8 mouse cellular contexts compared by ENCODE assay signal in genomic region chr9:66350788-66351430, GRCm38 (mm10). TPM values are rescaled to one million over a fixed set of nuclear protein-coding genes. Genes with fewer than 3 reads are reported as not detected.
A peak's percentile ranks its signal among the peaks of the same experiment; 100 is the strongest.
DNase-seq lines count a peak whose midpoint lies in the region; ATAC-seq lines count a peak whose summit lies in the region.

No protein-coding gene starts in this region.

- DNase-seq in cerebellum, adult 11 months, result peak; percentile 28
- DNase-seq in cerebellum, adult 9-11 months, result no peak
- DNase-seq in retina, embryonic 14.5 days (ENCODE audit: low spot score), result peak; percentile 37
- no peak for DNase-seq in retina, postnatal 1 day
- no peak for DNase-seq in forebrain, embryonic 10.5 days (ENCODE audit: extremely low spot score, low spot score)
- no peak for DNase-seq in T-cell, adult 2 months (ENCODE audit: low spot score)

- no peaks in the 10 kb centered on the region for H3K9me3 ChIP-seq in forebrain, embryonic 10.5 days
- no peaks in the 10 kb centered on the region for H3K9me3 ChIP-seq in kidney, embryonic 14.5 days (ENCODE audit: control insufficient read depth, low read length)
- no peaks in the 10 kb centered on the region for H3K9me3 ChIP-seq in midbrain, embryonic 13.5 days

- H3K9ac ChIP-seq in kidney, embryonic 14.5 days (ENCODE audit: low read depth, low read length), result peak overlapping the region; percentile 94
- peak overlapping the region; percentile 99 for H3K9ac ChIP-seq in midbrain, embryonic 13.5 days (replicated peaks)

- H3K27me3 ChIP-seq in forebrain, embryonic 10.5 days (ENCODE audit: poor library complexity, severe bottlenecking), result no peaks in the 10 kb centered on the region
- H3K27me3 ChIP-seq in kidney, embryonic 14.5 days (ENCODE audit: control insufficient read depth, insufficient read depth, low read length), result no peaks in the 10 kb centered on the region
- no peaks in the 10 kb centered on the region for H3K27me3 ChIP-seq in midbrain, embryonic 13.5 days

- ATAC-seq in kidney, embryonic 14.5 days (ENCODE audit: low FRiP score, low TSS enrichment), result peak; percentile 77
- ATAC-seq in midbrain, embryonic 13.5 days, result peak; percentile 64

- 2% methylated on average over 32 of the region's 32 CpGs for WGBS in forebrain, embryonic 10.5 days
- under 1% methylated on average over 32 of the region's 32 CpGs for WGBS in kidney, embryonic 14.5 days
- WGBS in midbrain, embryonic 13.5 days, result under 1% methylated on average over 32 of the region's 32 CpGs

- peak overlapping the region; percentile 98 for H3K27ac ChIP-seq in forebrain, embryonic 10.5 days
- H3K27ac ChIP-seq in kidney, embryonic 14.5 days (ENCODE audit: low read depth, low read length), result peak overlapping the region; percentile 90
- H3K27ac ChIP-seq in midbrain, embryonic 13.5 days, result peak overlapping the region; percentile 98

- H3K4me1 ChIP-seq in forebrain, embryonic 10.5 days, result peaks cover 34% of the 10 kb centered on the region
- H3K4me1 ChIP-seq in kidney, embryonic 14.5 days (ENCODE audit: control insufficient read depth, insufficient read depth, low read length), result peaks cover 3% of the 10 kb centered on the region; the same call in 1 of the 2 replicates
- H3K4me1 ChIP-seq in midbrain, embryonic 13.5 days (replicated peaks), result peaks cover 25% of the 10 kb centered on the region

- peak overlapping the region; percentile 99 for H3K4me3 ChIP-seq in forebrain, embryonic 10.5 days
- peak overlapping the region; percentile 91 for H3K4me3 ChIP-seq in kidney, embryonic 14.5 days (ENCODE audit: low read length)
- H3K4me3 ChIP-seq in midbrain, embryonic 13.5 days (replicated peaks), result peak overlapping the region; percentile 96

- peaks cover 3% of the 10 kb centered on the region; the same call in 1 of the 2 replicates for H3K36me3 ChIP-seq in forebrain, embryonic 10.5 days (replicated peaks)
- H3K36me3 ChIP-seq in kidney, embryonic 14.5 days (ENCODE audit: control insufficient read depth, insufficient read depth, low read length), result no peaks in the 10 kb centered on the region
- no peaks in the 10 kb centered on the region for H3K36me3 ChIP-seq in midbrain, embryonic 13.5 days

- peak overlapping the region; percentile 76 for H3K4me2 ChIP-seq in kidney, embryonic 14.5 days (replicated peaks; ENCODE audit: low read depth, low read length)
- H3K4me2 ChIP-seq in midbrain, embryonic 13.5 days (replicated peaks), result peak overlapping the region; percentile 83

RNA-seq across cellular contexts. Expression of gene Herc1, which starts 0.7 kb away (rescaled TPM):
- 29.2 and 31.6 TPM in 2 replicates for polyA plus RNA-seq in forebrain, embryonic 10.5 days (2016; fragmentation: Nextera tagmentation; extraction: Ambion mirVana)
- 14.9 and 26.9 TPM in 2 replicates for polyA plus RNA-seq in kidney, embryonic 14.5 days (2014; fragmentation: Nextera tagmentation; extraction: Ambion mirVana)
- polyA plus RNA-seq in midbrain, embryonic 13.5 days (2015; fragmentation: Nextera tagmentation; extraction: Ambion mirVana), result 49.6 and 52.8 TPM in 2 replicates

Comparison
In these comparisons a context has a peak if more than half of its experiments do, and no peak if none do; other contexts are left out.
1. DNase-seq: peak in cerebellum, adult 11 months (single experiment) and retina, embryonic 14.5 days (single experiment); none in cerebellum, adult 9-11 months (single experiment), retina, postnatal 1 day (single experiment), forebrain, embryonic 10.5 days (single experiment) and T-cell, adult 2 months (single experiment).
2. Peak in every context shown above with its lines, with median percentiles within 50 percentile points of each other: H3K27ac ChIP-seq and H3K4me3 ChIP-seq.